Mouse (Mus musculus) hindlimb bud, embryonic 11.5 days (tissue): ENCODE results near the gene Prss16.

Source experiments
- DNase-seq: peaks from one replicate; pipeline ENCODE4 v3.0.0-alpha.2; 2012; ENCODE audit warnings: low read depth, low spot score; ENCODE audit errors: extremely low spot score

The Prss16 gene

DNA sequence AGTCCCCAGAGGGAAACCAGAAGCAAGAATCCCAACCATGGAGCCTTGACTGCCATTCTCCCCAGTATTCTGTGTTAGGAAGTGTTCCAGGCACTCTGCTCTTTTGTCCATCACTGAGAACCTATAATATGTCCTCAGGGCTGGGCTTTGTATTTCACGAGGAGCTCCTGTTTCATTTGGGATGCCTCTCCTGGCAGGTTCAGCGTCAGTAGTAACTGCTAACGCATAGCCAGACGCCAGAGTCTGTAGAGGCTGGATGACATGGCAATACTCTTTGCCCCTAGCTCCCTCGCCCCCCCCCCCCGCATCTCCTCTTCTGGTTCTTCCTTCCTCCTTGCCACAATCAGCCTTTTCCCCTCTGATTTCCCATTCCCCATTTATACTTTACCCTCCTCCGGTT lies at the start of gene Prss16:
Gene Prss16 (minus strand): TSS at position 101 of the 400 bp plus-strand sequence.
- DNase-seq = no peak

DNA sequence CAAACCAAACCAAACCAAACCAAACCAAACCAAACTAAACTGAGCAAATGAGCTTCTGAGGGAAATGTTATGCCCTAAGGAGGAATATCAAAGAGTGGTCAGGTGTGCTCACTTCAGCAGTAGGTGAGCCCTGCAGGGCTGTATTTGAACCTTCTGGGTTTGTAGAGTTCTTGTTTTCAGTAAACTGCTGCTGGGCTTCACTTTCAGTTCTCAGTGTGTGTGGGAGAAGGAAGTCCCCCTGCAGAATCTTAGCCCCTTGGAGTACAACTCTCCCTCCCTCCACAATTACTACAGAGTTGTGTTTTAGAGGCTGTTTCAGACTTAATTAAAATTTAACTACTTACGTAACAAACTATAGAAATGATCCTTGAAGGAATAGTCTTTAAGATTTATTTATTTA lies 44.2 kb upstream of the Prss16 start:
- no peak for DNase-seq

DNA sequence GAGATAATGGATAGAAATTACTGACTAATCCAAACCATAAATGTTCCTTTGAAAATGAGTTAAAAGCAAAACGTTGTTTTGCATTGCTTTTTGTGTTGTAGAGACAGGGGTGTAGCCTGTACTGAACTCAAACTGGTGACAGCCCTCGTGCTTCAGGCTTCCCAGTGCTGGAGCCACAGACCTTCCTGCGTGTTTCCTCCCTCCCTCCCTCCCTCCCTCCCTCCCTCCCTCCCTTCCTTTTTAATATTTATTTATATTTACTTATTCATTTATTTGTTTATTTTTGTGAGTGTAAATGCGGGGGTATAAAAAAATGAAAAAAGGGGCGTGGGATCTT lies 41.9 kb upstream of the Prss16 start:
- DNase-seq = no peak

DNA sequence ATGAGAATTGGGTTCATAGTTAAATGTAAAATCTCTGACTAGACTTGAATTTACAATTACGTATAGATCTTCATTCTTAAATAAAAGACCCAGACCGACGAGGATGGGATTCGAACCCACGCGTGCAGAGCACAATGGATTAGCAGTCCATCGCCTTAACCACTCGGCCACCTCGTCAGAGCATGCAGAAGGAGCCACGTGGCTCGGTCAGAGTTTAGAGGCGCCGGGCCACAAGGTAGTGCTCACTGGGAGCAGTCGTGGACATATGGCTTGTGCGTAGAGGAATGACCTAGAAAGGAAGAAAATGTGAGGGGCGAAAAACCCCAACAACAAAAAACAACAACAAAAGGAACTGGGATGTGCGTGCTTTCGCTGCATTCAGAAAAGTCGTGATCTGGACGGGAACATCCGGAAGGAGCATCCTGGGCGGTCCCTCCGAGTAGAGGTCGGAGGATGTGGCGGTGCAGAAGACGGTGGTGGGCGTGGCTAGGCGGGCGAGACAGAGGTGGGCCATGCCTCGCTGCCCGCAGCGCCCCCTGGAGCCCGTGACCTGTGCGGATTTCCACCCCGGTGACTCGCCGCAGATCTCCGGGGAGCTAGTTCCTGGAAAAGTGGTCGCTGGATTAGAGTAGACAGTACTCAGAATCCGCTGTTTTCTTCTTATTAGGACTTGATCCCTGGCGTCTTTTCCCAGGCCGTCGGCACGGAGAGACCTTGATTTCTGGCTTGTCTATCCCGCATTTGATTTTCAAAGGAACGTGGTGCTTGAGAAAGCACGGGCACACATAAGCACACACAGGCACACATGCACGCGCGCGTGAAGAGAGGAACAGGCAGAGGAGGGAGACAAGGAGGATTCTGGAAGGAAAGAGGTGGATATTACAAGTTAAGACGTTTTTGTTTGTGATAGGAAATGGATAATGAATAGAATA lies 41.3 kb upstream of the Prss16 start:
- DNase-seq = peak; percentile 87

DNA sequence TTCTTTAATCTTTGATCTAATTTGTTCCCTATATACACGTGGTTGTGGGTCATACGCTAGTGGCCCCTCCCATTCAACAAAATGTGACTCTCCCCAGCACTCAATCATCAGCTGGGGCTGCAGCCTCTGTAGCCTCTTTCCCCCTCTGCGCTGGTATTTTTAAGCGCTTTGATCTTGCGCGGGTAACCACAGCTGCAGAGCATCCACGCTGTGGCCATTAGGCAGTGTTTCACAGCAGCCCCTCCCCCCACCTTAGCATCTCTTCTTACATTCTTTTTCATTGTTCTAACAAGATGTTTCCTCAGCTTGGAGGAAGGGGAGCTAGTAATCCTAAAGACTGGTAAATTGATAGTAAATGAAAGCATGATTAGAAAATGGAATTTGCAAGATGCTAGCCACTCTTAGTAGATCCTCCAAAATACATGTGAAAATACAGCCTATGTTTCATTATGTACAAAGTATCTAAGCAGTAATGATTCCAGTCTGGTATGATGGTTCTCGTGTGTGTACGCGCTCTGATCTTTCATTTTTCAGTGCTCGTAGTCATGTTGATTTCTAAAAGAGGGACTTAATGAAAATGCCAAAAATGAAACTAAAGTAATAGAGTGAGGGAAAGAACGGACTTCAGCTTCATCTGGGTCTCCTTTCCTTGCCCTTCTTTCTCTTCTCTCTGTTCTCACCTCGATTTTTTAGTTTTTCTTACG lies 40.3 kb upstream of the Prss16 start:
- no peak for DNase-seq

DNA sequence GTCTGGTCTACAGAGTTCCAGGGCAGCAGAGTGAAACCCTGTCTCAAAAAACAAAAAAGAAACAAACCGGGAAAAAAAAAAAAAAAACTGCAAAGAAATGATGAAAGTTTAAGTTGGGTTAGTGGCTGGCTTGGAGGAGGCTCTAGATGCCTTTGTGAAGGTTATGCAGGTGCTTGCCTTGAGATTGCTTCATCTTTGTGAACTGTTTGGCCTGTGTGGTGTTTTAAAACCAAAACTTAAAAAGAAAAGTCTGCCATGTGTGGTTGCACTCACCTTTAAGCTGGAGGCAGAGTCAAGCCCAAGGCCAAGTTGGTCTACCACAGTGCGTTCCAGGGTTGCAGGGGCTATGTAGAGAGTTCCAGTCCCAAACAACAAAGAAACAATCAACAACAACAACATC lies 39.5 kb upstream of the Prss16 start:
- no peak for DNase-seq

DNA sequence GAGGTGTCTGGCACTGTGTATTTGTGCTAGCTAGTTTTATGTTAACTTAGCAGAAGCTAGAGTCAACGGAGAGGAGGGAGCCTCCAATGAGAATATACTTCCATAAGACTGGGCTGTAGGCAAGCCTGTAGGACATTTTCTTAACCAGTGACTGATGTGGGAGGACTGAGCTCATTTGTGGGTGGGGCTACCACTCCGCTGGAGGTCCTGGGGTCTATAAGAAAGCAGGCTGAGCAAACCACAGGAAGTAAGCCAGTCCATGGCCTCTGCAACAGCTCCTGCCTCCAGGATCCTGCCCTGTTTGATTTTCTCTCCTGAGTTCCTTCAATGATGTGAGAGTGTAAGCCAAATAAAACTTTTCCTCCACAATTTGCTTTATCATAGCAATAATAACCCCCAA lies 35.8 kb upstream of the Prss16 start:
- no peak for DNase-seq

DNA sequence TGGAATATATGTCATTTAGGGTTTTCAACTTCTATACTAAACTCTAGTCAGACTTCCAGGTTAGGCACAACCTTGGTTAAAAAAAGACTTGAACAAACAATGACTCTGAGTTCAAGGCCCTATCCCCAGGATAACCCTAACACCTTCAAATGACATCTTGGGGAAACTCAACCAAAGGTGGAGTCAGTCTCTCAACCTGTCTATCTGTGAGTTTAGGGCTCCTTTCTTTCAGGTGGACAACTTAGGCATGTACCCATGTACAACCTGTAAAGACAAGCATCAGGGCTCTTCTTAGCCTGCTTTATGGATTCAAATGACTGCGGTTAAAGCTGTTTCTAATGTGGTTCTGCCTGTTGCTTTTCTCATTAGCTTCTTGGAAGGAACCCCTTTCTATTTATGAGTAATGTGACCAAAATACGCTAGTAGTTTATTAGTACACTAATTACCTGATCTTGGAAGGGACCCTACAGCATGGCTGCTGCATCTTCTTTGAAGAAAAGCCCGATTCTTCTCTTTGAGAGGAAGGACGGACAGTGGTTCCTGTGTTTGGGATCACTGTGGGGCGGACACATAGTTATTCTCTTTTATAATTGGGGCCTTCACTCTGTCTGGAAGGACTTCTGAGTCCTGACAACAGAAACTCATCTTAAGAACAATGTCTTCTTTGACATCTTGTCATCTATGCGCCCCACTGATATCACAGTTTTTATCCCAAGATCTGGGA lies 35.1 kb upstream of the Prss16 start:
- no peak for DNase-seq

DNA sequence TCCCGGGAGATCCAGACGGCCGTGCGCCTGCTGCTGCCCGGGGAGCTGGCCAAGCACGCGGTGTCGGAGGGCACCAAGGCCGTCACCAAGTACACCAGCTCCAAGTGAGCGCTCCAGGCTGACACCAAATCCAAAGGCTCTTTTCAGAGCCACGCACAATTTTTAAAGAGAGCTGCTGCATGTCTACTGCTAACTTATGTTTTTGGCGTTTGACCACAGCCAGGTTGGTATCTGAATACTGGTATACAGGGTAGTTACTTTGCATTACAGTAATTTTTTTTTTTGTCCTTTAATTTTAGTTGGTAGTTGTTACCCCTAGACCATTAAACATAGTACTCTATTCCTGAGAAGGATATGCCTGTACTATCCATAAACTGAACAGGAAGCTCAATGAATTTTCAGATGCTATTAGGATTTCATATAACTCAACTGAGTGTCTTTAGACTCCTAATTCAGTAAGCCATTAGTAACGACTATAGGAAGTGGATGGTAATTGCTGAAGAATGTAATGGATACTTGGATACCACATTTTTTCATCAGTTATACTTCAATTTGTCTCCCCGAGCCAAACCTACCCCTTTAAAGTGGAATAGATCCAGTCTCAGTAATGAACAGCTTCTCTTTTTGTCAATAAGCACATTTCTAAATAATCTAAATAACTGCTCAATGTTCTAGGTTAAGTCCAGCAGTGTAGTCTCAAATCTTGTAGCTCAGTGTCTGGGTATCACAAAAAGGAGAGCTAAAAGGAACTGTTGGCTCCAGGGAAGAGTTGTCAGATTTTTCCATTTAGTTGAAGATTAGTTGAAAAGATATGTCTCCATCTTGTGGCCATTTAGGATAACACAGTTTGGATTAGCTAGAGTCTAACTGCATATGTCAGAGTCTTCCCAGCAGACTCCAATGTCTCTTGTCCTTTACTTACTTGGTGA lies 34.2 kb upstream of the Prss16 start:
- peak; percentile 86 for DNase-seq

DNA sequence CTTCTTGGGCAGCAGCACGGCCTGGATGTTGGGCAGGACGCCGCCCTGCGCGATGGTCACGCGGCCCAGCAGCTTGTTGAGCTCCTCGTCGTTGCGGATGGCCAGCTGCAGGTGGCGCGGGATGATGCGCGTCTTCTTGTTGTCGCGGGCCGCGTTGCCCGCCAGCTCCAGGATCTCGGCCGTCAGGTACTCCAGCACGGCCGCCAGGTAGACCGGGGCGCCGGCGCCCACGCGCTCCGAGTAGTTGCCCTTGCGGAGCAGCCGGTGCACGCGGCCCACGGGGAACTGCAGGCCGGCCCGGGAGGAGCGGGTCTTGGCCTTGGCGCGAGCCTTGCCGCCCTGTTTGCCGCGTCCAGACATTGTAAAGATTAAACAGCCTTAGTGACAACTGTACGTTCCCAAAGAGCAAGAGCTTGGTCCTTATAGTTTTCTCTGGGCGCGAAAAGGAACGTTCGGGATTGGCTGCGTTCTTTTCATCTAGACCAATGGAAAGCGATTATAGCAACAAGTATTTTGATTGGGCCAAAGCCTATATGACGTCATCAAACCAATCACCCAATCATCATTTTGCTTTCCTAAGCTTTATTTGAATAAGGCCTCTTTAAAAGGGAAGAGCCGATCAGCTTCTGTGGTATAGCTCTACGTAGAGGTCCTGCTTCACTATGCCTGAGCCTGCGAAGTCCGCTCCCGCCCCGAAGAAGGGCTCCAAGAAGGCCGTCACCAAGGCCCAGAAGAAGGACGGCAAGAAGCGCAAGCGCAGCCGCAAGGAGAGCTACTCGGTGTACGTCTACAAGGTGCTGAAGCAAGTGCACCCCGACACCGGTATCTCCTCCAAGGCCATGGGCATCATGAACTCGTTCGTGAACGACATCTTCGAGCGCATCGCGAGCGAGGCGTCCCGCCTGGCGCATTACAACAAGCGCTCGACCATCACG lies 33.3 kb upstream of the Prss16 start, which contains the start of the genes Hist1h2ag and Hist1h2bj:
Gene Hist1h2ag (minus strand): TSS at position 377 of the 935 bp plus-strand sequence.
Gene Hist1h2bj (plus strand): TSS at position 647 of the 935 bp plus-strand sequence.
- DNase-seq = peak; percentile 100

DNA sequence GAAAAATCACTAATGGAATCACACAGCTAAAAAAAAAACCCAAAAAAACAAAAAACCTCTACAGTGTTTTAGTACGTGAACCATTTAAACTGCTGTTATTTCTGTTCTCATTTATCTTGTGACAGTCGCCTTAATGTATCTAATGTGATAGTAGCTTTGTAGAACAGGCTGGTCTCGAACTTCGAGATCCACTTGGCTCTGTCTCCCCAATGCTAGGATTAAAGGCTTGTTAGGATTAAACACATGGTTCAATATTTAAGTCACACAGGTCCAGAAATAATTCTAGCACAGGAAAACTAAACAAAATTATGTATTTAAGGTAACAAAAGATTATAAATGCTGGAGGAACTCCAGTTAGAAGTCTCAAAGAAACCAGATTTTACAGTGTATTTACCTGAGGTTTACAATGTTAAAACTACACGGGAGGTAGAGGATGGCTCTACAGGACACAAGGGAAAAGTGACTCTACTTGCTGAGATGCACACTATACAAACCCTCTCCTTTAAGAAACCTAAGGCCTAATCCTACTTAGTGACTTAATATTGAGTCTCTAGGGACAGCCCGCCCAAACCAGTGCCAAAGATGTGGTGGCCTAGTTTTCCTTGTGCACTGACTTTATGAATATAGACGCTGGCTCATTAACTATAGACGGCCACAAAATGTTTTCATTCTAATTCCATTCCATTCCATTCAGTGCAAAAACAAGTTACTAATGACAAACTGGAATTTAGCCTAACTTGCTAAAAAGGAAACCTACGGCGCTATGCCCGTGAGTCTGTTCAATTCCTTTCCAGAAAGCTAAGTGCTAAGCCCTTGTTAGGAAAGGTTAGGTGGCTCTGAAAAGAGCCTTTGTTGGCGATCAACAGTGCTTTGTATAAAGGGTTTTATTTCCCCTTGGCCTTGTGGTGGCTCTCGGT lies 32.4 kb upstream of the Prss16 start:
- no peak for DNase-seq

DNA sequence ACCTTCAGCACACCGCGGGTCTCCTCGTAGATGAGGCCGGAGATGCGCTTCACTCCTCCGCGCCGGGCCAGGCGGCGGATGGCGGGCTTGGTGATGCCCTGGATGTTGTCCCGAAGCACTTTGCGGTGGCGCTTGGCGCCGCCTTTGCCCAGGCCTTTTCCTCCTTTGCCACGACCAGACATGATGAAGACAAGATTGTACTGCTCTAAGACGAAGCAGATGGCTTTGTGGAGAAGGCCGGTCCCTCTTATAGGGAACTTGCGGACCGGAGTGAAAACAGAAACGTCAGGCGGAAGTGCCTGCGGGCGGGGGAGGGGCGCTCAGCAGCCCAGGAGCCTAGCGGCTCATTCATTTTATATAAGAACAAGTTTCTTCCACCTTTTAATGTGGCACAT lies 31.6 kb upstream of the Prss16 start, which contains the start of gene Hist1h4i:
Gene Hist1h4i (minus strand): TSS at position 221 of the 395 bp plus-strand sequence.
- DNase-seq = peak; percentile 91

DNA sequence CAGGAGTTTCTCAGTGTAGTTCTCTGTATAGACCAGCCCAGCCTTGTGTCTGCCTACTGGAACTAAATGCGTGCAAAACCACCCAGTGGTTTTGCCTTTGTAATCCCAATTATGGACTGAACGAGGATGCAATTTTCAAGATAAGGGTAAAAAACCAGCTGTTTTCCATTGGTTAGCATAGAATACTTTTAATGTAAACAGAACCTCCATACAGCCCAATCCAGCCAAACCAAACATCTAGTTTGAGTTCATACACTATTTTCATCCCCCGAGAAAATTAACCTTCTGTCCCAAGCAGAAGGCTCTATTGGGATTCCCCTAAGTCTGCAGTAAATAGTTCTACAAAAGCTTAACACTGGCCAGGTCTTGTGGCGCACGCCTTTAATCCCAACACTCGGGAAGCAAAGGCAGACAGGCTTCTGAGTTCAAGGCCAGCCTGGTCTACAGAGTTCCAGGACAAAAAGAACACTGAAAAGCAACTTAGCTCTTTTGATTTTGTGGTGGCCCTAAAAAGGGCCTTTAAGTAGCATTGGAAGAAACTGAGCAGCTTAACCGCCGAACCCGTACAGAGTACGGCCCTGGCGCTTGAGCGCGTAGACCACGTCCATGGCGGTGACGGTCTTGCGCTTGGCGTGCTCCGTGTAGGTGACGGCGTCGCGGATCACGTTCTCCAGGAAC lies 31.1 kb upstream of the Prss16 start:
- DNase-seq = no peak

DNA sequence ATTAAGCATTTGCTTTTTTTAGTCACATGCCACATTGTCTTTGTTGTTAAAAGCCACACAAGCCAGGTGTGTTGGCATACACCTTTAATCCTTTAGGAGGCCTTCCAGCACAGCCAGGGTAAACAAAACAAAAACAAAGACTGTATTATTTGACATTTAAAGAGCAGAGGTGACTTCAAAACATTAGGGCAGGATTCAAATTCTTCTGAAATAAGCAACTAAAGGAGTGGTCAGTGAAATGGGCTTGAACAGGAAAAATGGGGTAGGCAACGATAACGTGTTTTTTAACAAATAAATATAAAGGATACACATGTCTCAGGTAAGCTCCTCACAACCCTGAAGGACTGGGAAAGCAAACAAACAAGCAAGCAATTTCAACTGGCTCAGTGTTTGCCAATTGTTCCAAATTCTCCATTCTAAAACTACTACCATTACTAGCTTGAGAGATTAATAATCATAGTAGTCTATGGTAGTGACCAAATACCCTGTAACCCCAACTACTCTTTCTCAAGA lies 30.5 kb upstream of the Prss16 start:
- no peak for DNase-seq

DNA sequence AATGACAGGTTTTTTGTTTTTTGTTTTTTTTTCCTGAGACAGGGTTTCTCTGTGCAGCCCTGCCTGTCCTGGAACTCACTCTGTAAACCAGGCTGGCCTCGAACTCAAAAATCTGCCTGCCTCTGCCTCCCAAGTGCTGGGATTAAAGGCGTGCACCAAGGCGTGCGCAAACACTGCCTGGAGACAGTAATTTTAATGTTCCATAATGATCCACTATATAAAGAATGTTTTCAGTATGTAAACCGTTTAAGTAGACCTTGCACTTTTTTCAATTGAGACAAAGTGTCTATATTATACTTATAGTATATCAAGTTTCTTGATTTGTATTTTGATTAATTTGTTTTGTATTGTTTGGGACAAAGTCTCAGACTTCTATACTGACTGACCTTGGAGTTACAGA lies 29.8 kb upstream of the Prss16 start:
- DNase-seq = no peak

DNA sequence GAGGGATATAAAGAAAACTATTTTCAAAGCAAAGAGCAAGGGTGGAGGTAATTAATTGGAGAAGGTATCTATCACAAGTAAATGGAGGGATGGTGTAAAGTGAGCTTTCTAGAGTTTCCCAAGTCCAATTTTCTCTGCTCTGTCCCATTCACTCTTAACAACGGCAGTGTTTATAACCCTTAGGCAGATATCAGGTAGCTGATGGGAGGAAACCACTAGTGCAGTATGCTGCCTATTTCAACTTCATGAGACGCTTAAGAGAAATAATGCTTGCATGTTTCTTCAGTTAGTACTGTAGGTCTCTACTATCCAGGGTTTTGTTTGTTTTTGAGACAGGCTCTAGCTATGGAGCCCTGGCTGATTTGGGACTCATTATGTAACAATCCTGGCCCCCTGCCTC lies 27.9 kb upstream of the Prss16 start:
- DNase-seq = no peak

DNA sequence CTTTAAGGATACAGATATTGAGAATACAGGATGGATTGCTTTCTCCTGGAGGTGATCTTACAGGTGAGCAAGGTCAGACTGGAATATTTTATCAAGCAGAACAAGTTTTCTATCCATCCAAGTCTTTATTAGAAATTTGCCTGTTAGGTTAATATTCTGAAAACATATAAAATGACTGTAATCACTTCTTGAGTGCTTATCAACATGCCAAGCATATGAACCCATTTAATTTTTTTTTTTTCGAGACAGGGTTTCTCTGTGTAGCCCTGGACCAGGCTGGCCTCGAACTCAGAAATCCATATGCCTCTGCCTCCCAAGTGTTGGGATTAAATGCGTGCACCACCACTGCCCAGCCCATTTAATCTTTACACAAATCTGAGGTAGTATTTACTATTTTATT lies 27.4 kb upstream of the Prss16 start:
- no peak for DNase-seq
